Mouse (Mus musculus) forebrain, postnatal 0 days (tissue): ENCODE data around the gene Olfr411. TPM values are rescaled to one million over a fixed set of nuclear protein-coding genes. Genes with fewer than 3 reads are reported as not detected.

ENCODE experiments used
- ATAC-seq: fragments of 200-750 bp; cut with Nextera tagmentation; 2 replicates; pipeline ENCODE4 v1.8.0; 2017; ENCODE audit warnings: mild to moderate bottlenecking, moderate library complexity
- DNase-seq: peaks from one replicate; pipeline ENCODE4 v3.0.0-alpha.2; 2015
- H3K27ac ChIP-seq: fragments of 300-500 bp; sonication (generic); 2 replicates; pipeline ENCODE4 v1.5.1; 2014; ENCODE audit warnings: low read depth, mild to moderate bottlenecking, antibody characterized with exemption, low read length, moderate library complexity, mixed read lengths
- H3K27me3 ChIP-seq: fragments of 300-500 bp; sonication (generic); 2 replicates; pipeline ENCODE4 v1.6.1; 2014; ENCODE audit warnings: mild to moderate bottlenecking, low read length, mixed read lengths; ENCODE audit not compliant: insufficient read depth
- H3K36me3 ChIP-seq: fragments of 300-500 bp; sonication (generic); 2 replicates; pipeline ENCODE4 v1.6.1; 2014; ENCODE audit warnings: mild to moderate bottlenecking, moderate library complexity; ENCODE audit not compliant: insufficient read depth
- H3K4me1 ChIP-seq: fragments of 300-500 bp; sonication (generic); 2 replicates; pipeline ENCODE4 v1.6.1; 2014; ENCODE audit warnings: antibody characterized with exemption; ENCODE audit not compliant: insufficient read depth
- H3K4me2 ChIP-seq: fragments of 300-500 bp; sonication (generic); 2 replicates; pipeline ENCODE4 v1.6.1; 2014; ENCODE audit warnings: low read depth, mild to moderate bottlenecking, moderate library complexity
- H3K4me3 ChIP-seq: fragments of 300-500 bp; sonication (generic); 2 replicates; pipeline ENCODE4 v1.5.1; 2014; ENCODE audit warnings: low read depth, low read length, mixed read lengths
- H3K9ac ChIP-seq: fragments of 300-500 bp; sonication (generic); 2 replicates; pipeline ENCODE4 v1.6.1; 2014; ENCODE audit warnings: mild to moderate bottlenecking
- H3K9me3 ChIP-seq: fragments of 300-500 bp; sonication (generic); 2 replicates; pipeline ENCODE4 v1.6.1; 2016; ENCODE audit warnings: low read length
- CTCF ChIP-seq: sonication (generic); IDR thresholded peaks from 2 replicates; pipeline ENCODE4 v1.5.1; 2016; ENCODE audit warnings: antibody characterized with exemption, control low read depth, low read depth
- WGBS: fragments of 180-500 bp; shearing (Covaris S2); extraction: QIAGEN DNeasy Blood & Tissue Kit; methylation state at CpG from one replicate; pipeline ENCODE4 v1.1.7; 2014; 5-methylcytosine and 5-hydroxymethylcytosine counted together
- polyA plus RNA-seq: library from polyadenylated mRNA; unstranded; fragments of >200 nt; fragmentation: Nextera tagmentation; extraction: Ambion mirVana; gene quantifications from 2 replicates; pipeline ENCODE4 v1.2.1, GENCODE M21; 2015
- total RNA-seq: library from RNA; depleted of rRNA; stranded (reverse); fragments of >200 nt; gene quantifications from 2 replicates; pipeline ENCODE4 v1.2.3, GENCODE M21; 2014

Gene Olfr411
- total and polyA plus RNA-seq, 2 experiments from 2014 or later, result not detected

- Histone ChIP-seq H3K27me3 (no peaks in the 10 kb centered on the region), H3K4me2 (no peak overlapping the region), H3K4me1 (no peaks in the 10 kb centered on the region), H3K27ac (no peak overlapping the region), H3K9ac (no peak overlapping the region), H3K4me3 (no peak overlapping the region), H3K36me3 (0 out of 2 replicates have a peak, but pooled peaks cover 9% of the 10 kb centered on the region), H3K9me3 (no peaks in the 10 kb centered on the region)
- 61% methylated on average over 9 of the region's 9 CpGs for WGBS
- no peak for TF ChIP-seq CTCF
- no peak for DNase-seq
- peak; percentile 14; the same call in 1 of the 2 replicates for ATAC-seq
These were observed 33.2 kb upstream of the Olfr411 start for GRCm38 (mm10) chr11:74385674-74386073.

- Histone ChIP-seq H3K4me3 (no peak overlapping the region), H3K27me3 (no peaks in the 10 kb centered on the region), H3K36me3 (no peaks in the 10 kb centered on the region), H3K27ac (no peak overlapping the region), H3K4me1 (no peaks in the 10 kb centered on the region), H3K9me3 (no peaks in the 10 kb centered on the region), H3K4me2 (no peak overlapping the region), H3K9ac (no peak overlapping the region)
- 69% methylated on average over 4 of the region's 4 CpGs for WGBS
- TF ChIP-seq CTCF, result no peak
- no peak for ATAC-seq
- no peak for DNase-seq
These were observed 26.9 kb upstream of the Olfr411 start for GRCm38 (mm10) chr11:74379166-74379873.

GRCm38 (mm10) chr11:74376847-74377246, 24.4 kb upstream of the Olfr411 start:
- H3K4me3 ChIP-seq, result no peak overlapping the region
- TF ChIP-seq CTCF, result peak; percentile 88

GRCm38 (mm10) chr11:74371393-74372100, 19.1 kb upstream of the Olfr411 start:
- no peaks in the 10 kb centered on the region for H3K36me3 ChIP-seq
- H3K9me3 ChIP-seq, result no peaks in the 10 kb centered on the region
- whole genome bisulfite sequencing, result 10% methylated on average over 22 of the region's 22 CpGs
- no peak overlapping the region for H3K27ac ChIP-seq
- H3K27me3 ChIP-seq, result peaks cover 6% of the 10 kb centered on the region
- 0 out of 2 replicates have a peak overlapping the region, but pooled peaks have one; percentile 9 for H3K4me3 ChIP-seq
- H3K4me2 ChIP-seq, result no peak overlapping the region; the same call in 1 of the 2 replicates
- H3K4me1 ChIP-seq, result no peaks in the 10 kb centered on the region
- ATAC-seq, result peak; percentile 43
- peak; percentile 89 for TF ChIP-seq CTCF
- peak; percentile 91 for DNase-seq
- H3K9ac ChIP-seq, result no peak overlapping the region

More at GRCm38 (mm10) chr11:74376847-74377246, 24.4 kb upstream of the Olfr411 start:
- no peak overlapping the region for H3K27ac ChIP-seq
- no peaks in the 10 kb centered on the region for H3K4me1 ChIP-seq
- no peaks in the 10 kb centered on the region for H3K27me3 ChIP-seq
- peak; percentile 96 for ATAC-seq
- H3K36me3 ChIP-seq, result no peaks in the 10 kb centered on the region
- peak; percentile 84 for DNase-seq
- WGBS, result 62% methylated on average over 3 of the region's 3 CpGs
- H3K4me2 ChIP-seq, result no peak overlapping the region
- no peaks in the 10 kb centered on the region for H3K9me3 ChIP-seq
- H3K9ac ChIP-seq, result no peak overlapping the region

GRCm38 (mm10) chr11:74361769-74362168, 9.3 kb upstream of the Olfr411 start, which contains the start of gene Olfr412:
TSS of gene Olfr412 (plus strand) at chr11:74362069.
- Histone ChIP-seq H3K27ac (no peak within 1 kb of the TSS), H3K9ac (no peak within 1 kb of the TSS), H3K27me3 (no peaks in the 10 kb centered on the region), H3K36me3 (no peaks in the 10 kb centered on the region), H3K4me3 (no peak within 1 kb of the TSS), H3K4me1 (no peaks in the 10 kb centered on the region), H3K4me2 (no peak within 1 kb of the TSS), H3K9me3 (no peaks in the 10 kb centered on the region)
- no peak for TF ChIP-seq CTCF
- ATAC-seq (no peak), DNase-seq (no peak)
- WGBS, result 74% methylated on average over 1 of the region's 1 CpGs

GRCm38 (mm10) chr11:74337931-74338330, 14.5 kb downstream of the Olfr411 start, which contains the start of gene Olfr410:
TSS of gene Olfr410 (minus strand) at chr11:74338031.
- DNase-seq (no peak), ATAC-seq (no peak)
- H3K4me3 ChIP-seq, result no peak within 1 kb of the TSS
- H3K36me3 ChIP-seq, result no peaks in the 10 kb centered on the region
- H3K9ac ChIP-seq, result no peak within 1 kb of the TSS
- TF ChIP-seq CTCF, result no peak
- H3K27me3 ChIP-seq, result no peaks in the 10 kb centered on the region
- H3K4me1 ChIP-seq, result no peaks in the 10 kb centered on the region
- no peaks in the 10 kb centered on the region for H3K9me3 ChIP-seq
- H3K4me2 ChIP-seq, result no peak within 1 kb of the TSS
- 84% methylated on average over 6 of the region's 6 CpGs for WGBS
- H3K27ac ChIP-seq, result no peak within 1 kb of the TSS

- no peak overlapping the region for H3K27ac ChIP-seq
- ATAC-seq (no peak), DNase-seq (no peak)
- H3K4me1 ChIP-seq, result no peaks in the 10 kb centered on the region
- TF ChIP-seq CTCF, result no peak
- H3K9ac ChIP-seq, result no peak overlapping the region
- no peaks in the 10 kb centered on the region for H3K27me3 ChIP-seq
- no peak overlapping the region for H3K4me3 ChIP-seq
- no peaks in the 10 kb centered on the region for H3K9me3 ChIP-seq
- H3K36me3 ChIP-seq, result no peaks in the 10 kb centered on the region
- H3K4me2 ChIP-seq, result no peak overlapping the region
These were observed 23.7 kb downstream of the Olfr411 start for GRCm38 (mm10) chr11:74328781-74329180.
